Mouse (Mus musculus) hindbrain, postnatal 0 days (tissue): ENCODE results near the gene Ackr1. TPM values are rescaled to one million over a fixed set of nuclear protein-coding genes. Genes with fewer than 3 reads are reported as not detected.

Experiments
- ATAC-seq: fragments of 200-750 bp; cut with Nextera tagmentation; 2 replicates; pipeline ENCODE4 v1.8.0; 2017; ENCODE audit warnings: mild to moderate bottlenecking, moderate TSS enrichment, moderate library complexity
- DNase-seq: peaks from one replicate; pipeline ENCODE4 v3.0.0-alpha.2; 2015; ENCODE audit warnings: low spot score
- H3K27ac ChIP-seq: fragments of 300-500 bp; sonication (generic); 2 replicates; pipeline ENCODE4 v1.5.1; 2014; ENCODE audit warnings: mild to moderate bottlenecking
- H3K27me3 ChIP-seq: fragments of 300-500 bp; sonication (generic); 2 replicates; pipeline ENCODE4 v1.6.1; 2014; ENCODE audit warnings: low read length, mixed read lengths; ENCODE audit not compliant: insufficient read depth
- H3K36me3 ChIP-seq: fragments of 300-500 bp; sonication (generic); 2 replicates; pipeline ENCODE4 v1.6.1; 2014; ENCODE audit warnings: low read length, mixed read lengths; ENCODE audit not compliant: insufficient read depth
- H3K4me1 ChIP-seq: fragments of 300-500 bp; sonication (generic); 2 replicates; pipeline ENCODE4 v1.6.1; 2014; ENCODE audit warnings: antibody characterized with exemption, low read length, mixed read lengths; ENCODE audit not compliant: insufficient read depth
- H3K4me2 ChIP-seq: fragments of 300-500 bp; sonication (generic); 2 replicates; pipeline ENCODE4 v1.6.1; 2014; ENCODE audit warnings: low read depth, mild to moderate bottlenecking, low read length, moderate library complexity, mixed read lengths
- H3K4me3 ChIP-seq: fragments of 300-500 bp; sonication (generic); 2 replicates; pipeline ENCODE4 v1.5.1; 2014; ENCODE audit warnings: low read length
- H3K9ac ChIP-seq: fragments of 300-500 bp; sonication (generic); replicated peaks from 2 replicates; pipeline ENCODE4 v1.6.1; 2014; ENCODE audit warnings: mild to moderate bottlenecking, low read length, moderate library complexity, mixed read lengths
- H3K9me3 ChIP-seq: fragments of 300-500 bp; sonication (generic); 2 replicates; pipeline ENCODE4 v1.6.1; 2016; ENCODE audit warnings: low read length, mixed read lengths
- CTCF ChIP-seq: IDR thresholded peaks from 2 replicates; pipeline ENCODE4 v1.5.1; 2016; ENCODE audit warnings: antibody characterized with exemption, control low read depth, low read depth
- WGBS: fragments of 180-500 bp; shearing (Covaris S2); extraction: QIAGEN DNeasy Blood & Tissue Kit; methylation state at CpG from one replicate; pipeline ENCODE4 v1.1.7; 2014; 5-methylcytosine and 5-hydroxymethylcytosine counted together
- polyA plus RNA-seq: library from polyadenylated mRNA; unstranded; fragments of >200 nt; fragmentation: Nextera tagmentation; extraction: Ambion mirVana; gene quantifications from 2 replicates; pipeline ENCODE4 v1.2.1, GENCODE M21; 2015
- total RNA-seq: library from RNA; depleted of rRNA; stranded (reverse); fragments of >200 nt; gene quantifications from 2 replicates; pipeline ENCODE4 v1.2.3, GENCODE M21; 2014

The Ackr1 gene
- total and polyA plus RNA-seq, 2 experiments from 2014 or later = 21.5 to 55.2 TPM

DNA sequence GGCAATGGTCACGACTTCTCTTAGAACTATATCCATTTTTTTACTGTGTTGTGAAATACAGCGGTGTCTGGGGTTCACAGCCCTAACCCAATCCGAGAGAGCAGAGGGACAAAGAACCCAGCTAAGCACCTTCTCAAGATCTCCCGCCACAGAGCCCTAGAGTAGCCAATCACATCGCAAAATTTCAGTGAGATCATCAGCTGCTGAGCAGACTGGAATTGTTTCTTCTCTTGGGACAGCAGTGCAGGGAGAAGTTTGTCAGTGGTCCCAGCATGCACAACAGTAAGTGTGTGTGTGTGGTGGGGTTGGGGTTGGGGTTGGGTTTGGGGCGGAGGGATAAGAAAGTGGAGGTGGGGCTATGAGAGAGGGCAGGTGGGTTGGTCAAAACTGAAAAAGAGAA is 16.4 kb upstream of the Ackr1 start:
- Histone ChIP-seq H3K9ac (0 out of 2 replicates have a peak overlapping the region, but pooled peaks have one; percentile 24), H3K4me2 (peak overlapping the region; percentile 42), H3K9me3 (no peaks in the 10 kb centered on the region), H3K27ac (peak overlapping the region; percentile 41; the same call in 1 of the 2 replicates), H3K4me3 (peak overlapping the region; percentile 13), H3K4me1 (no peaks in the 10 kb centered on the region), H3K27me3 (no peaks in the 10 kb centered on the region), H3K36me3 (peaks cover 1% of the 10 kb centered on the region; the same call in 1 of the 2 replicates)
- WGBS = 4% methylated on average over 6 of the region's 6 CpGs
- DNase-seq (peak; percentile 73), ATAC-seq (peak; percentile 87)
- no peak for TF ChIP-seq CTCF

DNA sequence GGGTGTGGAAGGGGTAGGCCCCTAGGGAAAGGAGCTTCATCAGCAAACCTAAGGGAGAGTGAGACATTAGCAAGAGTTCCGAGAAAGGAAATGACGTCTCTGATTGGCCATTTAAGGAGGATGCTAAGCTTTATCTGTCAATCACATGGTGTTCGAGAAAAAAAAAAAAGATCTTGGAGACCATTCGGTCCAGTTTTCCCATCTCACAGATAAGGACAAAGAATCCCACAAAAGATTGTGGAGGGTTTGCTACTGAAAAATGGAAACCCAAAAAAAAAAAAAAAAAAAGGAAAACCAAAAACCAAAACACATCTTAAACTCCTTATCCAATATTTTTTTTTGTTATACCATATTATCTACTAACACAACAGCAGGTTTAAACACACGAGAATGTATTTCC is 15.6 kb upstream of the Ackr1 start:
- Histone ChIP-seq H3K9me3 (no peaks in the 10 kb centered on the region), H3K27ac (no peak overlapping the region), H3K4me3 (no peak overlapping the region), H3K4me2 (no peak overlapping the region), H3K4me1 (no peaks in the 10 kb centered on the region), H3K9ac (no peak overlapping the region), H3K27me3 (no peaks in the 10 kb centered on the region), H3K36me3 (peaks cover 5% of the 10 kb centered on the region; the same call in 1 of the 2 replicates)
- ATAC-seq (no peak), DNase-seq (no peak)
- WGBS = 66% methylated on average over 5 of the region's 5 CpGs
- no peak for TF ChIP-seq CTCF

DNA sequence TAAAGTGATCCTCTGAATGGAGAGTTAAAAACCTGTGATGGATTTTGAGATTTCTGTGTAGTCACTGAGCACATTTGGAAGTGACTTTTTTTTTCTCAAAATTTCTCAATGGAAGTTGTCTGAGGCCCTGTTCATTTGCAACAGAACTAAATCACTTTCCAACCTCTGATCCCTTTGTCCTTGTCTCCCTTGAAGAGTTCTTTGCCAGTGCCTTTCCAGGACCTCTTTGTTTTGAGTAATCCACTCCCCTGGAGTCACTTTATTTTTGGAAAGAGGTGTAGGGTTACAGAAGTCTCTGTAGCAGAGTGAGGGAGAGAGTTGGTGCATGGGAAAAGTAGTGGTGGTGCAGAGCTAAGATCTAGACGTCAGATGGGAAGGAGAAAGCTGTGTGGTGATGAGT is 15.0 kb upstream of the Ackr1 start:
- no peak overlapping the region for H3K4me2 ChIP-seq
- DNase-seq (no peak), ATAC-seq (no peak)
- no peak overlapping the region for H3K27ac ChIP-seq
- no peak for TF ChIP-seq CTCF
- no peaks in the 10 kb centered on the region for H3K4me1 ChIP-seq
- H3K36me3 ChIP-seq = peaks cover 11% of the 10 kb centered on the region; the same call in 1 of the 2 replicates
- no peaks in the 10 kb centered on the region for H3K9me3 ChIP-seq
- whole genome bisulfite sequencing = 13% methylated on average over 1 of the region's 1 CpGs
- H3K4me3 ChIP-seq = no peak overlapping the region
- no peaks in the 10 kb centered on the region for H3K27me3 ChIP-seq
- no peak overlapping the region for H3K9ac ChIP-seq

DNA sequence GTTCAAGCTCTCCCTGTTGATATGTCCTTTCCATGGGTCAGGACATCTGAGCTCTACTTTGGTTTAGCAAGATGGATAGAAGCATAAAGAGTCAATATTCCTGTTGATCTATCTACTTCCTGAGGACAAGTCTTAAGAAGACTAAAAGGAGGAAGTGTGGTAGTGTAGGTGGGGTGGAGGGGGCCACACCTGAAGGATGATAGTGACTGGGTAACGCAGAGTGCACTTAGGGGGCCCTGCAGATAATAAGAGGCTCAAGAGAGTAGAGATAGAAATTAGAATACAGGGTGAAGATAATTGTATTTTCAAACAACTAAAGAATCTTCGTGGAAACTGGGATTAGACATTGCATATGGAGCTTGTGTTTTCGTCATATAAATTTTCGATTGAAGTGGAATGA is 11.6 kb upstream of the Ackr1 start:
- no peak for TF ChIP-seq CTCF
- H3K36me3 ChIP-seq = peaks cover 17% of the 10 kb centered on the region; the same call in 1 of the 2 replicates

DNA sequence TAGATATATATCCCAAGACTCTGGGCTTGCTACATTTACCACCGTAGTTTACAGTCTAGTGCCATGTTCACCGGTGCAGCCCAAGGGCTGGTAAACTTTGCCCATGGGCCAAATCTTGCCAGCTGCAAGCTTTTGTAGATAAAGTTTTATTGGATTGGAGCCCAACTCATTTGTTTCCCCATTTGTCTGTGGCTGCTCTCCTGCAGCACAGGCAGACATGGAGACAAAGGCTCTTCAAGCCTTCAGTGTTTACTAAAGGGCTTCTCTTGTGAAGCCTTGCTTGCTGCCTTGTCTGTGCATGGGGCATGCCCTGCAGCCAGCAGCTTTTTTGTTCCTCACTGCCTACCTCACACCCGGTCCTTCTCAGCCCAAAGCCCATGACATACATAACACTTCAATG is 10.4 kb upstream of the Ackr1 start:
- Histone ChIP-seq H3K36me3 (peaks cover 19% of the 10 kb centered on the region; the same call in 1 of the 2 replicates), H3K27ac (no peak overlapping the region), H3K9ac (no peak overlapping the region), H3K4me3 (no peak overlapping the region), H3K9me3 (no peaks in the 10 kb centered on the region), H3K4me2 (no peak overlapping the region), H3K27me3 (no peaks in the 10 kb centered on the region), H3K4me1 (no peaks in the 10 kb centered on the region)
- 32% methylated on average over 3 of the region's 3 CpGs for WGBS
- no peak for TF ChIP-seq CTCF
- DNase-seq (no peak), ATAC-seq (no peak)

More for the DNA sequence above, 11.6 kb upstream of the Ackr1 start:
- 91% methylated on average over 4 of the region's 4 CpGs for WGBS
- no peak overlapping the region for H3K4me3 ChIP-seq
- no peak overlapping the region for H3K4me2 ChIP-seq
- H3K4me1 ChIP-seq = no peaks in the 10 kb centered on the region
- ATAC-seq (no peak), DNase-seq (no peak)
- no peaks in the 10 kb centered on the region for H3K9me3 ChIP-seq
- H3K27ac ChIP-seq = no peak overlapping the region
- H3K27me3 ChIP-seq = no peaks in the 10 kb centered on the region
- H3K9ac ChIP-seq = no peak overlapping the region

DNA sequence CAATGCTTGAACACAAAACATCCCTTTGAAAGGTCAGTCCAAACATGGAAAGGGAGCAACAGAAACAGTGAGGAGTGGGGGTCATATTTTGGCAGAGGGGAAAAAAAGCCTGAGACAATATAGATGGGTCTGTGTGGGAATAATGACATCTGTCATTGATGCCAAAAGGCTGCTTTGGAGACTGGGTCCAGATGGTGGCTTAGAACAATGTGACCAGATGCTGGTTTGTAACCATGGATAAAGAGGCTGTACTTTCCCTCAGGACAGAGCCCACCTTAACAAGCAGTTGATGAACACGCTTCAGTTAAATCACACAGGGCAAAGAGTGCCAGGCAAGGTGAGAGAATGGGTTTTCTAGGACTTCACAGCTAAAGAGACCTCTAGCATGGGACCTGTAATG is 8.9 kb upstream of the Ackr1 start:
- no peak overlapping the region for H3K4me2 ChIP-seq
- TF ChIP-seq CTCF = no peak
- no peak overlapping the region; the same call in 1 of the 2 replicates for H3K27ac ChIP-seq
- WGBS = 43% methylated on average over 1 of the region's 1 CpGs
- peak; percentile 51 for DNase-seq
- H3K36me3 ChIP-seq = peaks cover 32% of the 10 kb centered on the region; the same call in 1 of the 2 replicates
- ATAC-seq = peak; percentile 54
- no peaks in the 10 kb centered on the region for H3K9me3 ChIP-seq
- H3K27me3 ChIP-seq = no peaks in the 10 kb centered on the region
- no peak overlapping the region for H3K9ac ChIP-seq
- H3K4me1 ChIP-seq = no peaks in the 10 kb centered on the region
- no peak overlapping the region for H3K4me3 ChIP-seq

DNA sequence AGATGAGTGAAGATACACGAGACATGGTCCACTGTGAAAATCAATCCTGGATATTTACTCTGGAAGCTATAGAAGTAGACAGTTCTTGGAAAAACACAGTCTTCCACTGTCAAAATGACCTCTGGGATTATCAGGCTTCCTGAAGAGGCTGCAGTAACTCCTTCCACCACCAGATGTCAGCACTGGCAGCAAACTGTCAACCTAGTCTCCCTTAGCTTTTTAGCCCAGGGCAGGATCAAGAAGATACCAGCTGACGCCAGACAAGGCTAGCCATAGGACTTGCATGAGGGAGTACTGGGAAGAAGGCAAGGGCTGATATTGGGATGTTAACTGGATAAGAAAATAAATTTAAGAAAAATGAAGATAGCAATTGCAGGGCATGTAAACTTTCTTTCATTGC is 6.0 kb upstream of the Ackr1 start:
- peak; percentile 96 for TF ChIP-seq CTCF
- H3K27me3 ChIP-seq = no peaks in the 10 kb centered on the region
- WGBS = 9% methylated on average over 2 of the region's 2 CpGs

More for the DNA sequence above, 6.0 kb upstream of the Ackr1 start:
- H3K4me3 ChIP-seq = no peak overlapping the region
- H3K27ac ChIP-seq = no peak overlapping the region; the same call in 1 of the 2 replicates
- H3K4me2 ChIP-seq = no peak overlapping the region
- peak; percentile 77 for ATAC-seq
- no peak overlapping the region for H3K9ac ChIP-seq
- no peaks in the 10 kb centered on the region for H3K9me3 ChIP-seq
- peak; percentile 88 for DNase-seq
- H3K36me3 ChIP-seq = peaks cover 36% of the 10 kb centered on the region; the same call in 1 of the 2 replicates
- no peaks in the 10 kb centered on the region for H3K4me1 ChIP-seq
